Mouse (Mus musculus) forebrain, embryonic 12.5 days (tissue): Measurements from ENCODE around the gene Apol7b. TPM values are rescaled to one million over a fixed set of nuclear protein-coding genes. Genes with fewer than 3 reads are reported as not detected.
"Not testable (repeated sequence)": the region's sequence is repeated elsewhere in the genome, so short reads cannot be mapped to it uniquely, and the experiment has no call there.

Experiments used
- ATAC-seq: fragments of 200-750 bp; cut with Nextera tagmentation; 2 replicates; pipeline ENCODE4 v1.8.0; 2017; ENCODE audit warnings: moderate TSS enrichment; ENCODE audit not compliant: low FRiP score
- H3K27ac ChIP-seq: fragments of 300-500 bp; sonication (generic); 2 replicates; pipeline ENCODE4 v1.5.1; 2016; ENCODE audit warnings: mild to moderate bottlenecking
- H3K27me3 ChIP-seq: fragments of 300-500 bp; sonication (generic); 2 replicates; pipeline ENCODE4 v1.6.1; 2016; ENCODE audit warnings: mild to moderate bottlenecking
- H3K36me3 ChIP-seq: fragments of 300-500 bp; sonication (generic); replicated peaks from 2 replicates; pipeline ENCODE4 v1.6.1; 2016; ENCODE audit warnings: mild to moderate bottlenecking
- H3K4me1 ChIP-seq: fragments of 300-500 bp; sonication (generic); 2 replicates; pipeline ENCODE4 v1.6.1; 2016
- H3K4me2 ChIP-seq: fragments of 300-500 bp; sonication (generic); 2 replicates; pipeline ENCODE4 v1.6.1; 2016; ENCODE audit warnings: mild to moderate bottlenecking, moderate library complexity
- H3K4me3 ChIP-seq: fragments of 300-500 bp; sonication (generic); replicated peaks from 2 replicates; pipeline ENCODE4 v1.5.1; 2016; ENCODE audit warnings: mild to moderate bottlenecking
- H3K9ac ChIP-seq: fragments of 300-500 bp; sonication (generic); 2 replicates; pipeline ENCODE4 v1.6.1; 2016; ENCODE audit warnings: mild to moderate bottlenecking
- H3K9me3 ChIP-seq: fragments of 300-500 bp; sonication (generic); 2 replicates; pipeline ENCODE4 v1.6.1; 2016
- WGBS: fragments of 180-500 bp; shearing (Covaris S2); methylation state at CpG from one replicate; pipeline ENCODE4 v1.1.7; 2016; 5-methylcytosine and 5-hydroxymethylcytosine counted together
- polyA plus RNA-seq: library from polyadenylated mRNA; unstranded; fragments of >200 nt; fragmentation: Nextera tagmentation; extraction: Ambion mirVana; gene quantifications from 2 replicates; pipeline ENCODE4 v1.2.1, GENCODE M21; 2016

The Apol7b gene
- polyA plus RNA-seq: not detected in 2 replicates

- H3K4me1 ChIP-seq, H3K9me3 ChIP-seq, H3K4me2 ChIP-seq, H3K9ac ChIP-seq, H3K27ac ChIP-seq, H3K4me3 ChIP-seq, H3K27me3 ChIP-seq, H3K36me3 ChIP-seq, ATAC-seq: not testable (repeated sequence)
- 83% methylated on average over 2 of the region's 2 CpGs for WGBS
Measured at GRCm38 (mm10) chr15:77447392-77447791, at the start of gene Apol7b. Gene Apol7b, minus strand, starts transcription at chr15:77447492.

DNA sequence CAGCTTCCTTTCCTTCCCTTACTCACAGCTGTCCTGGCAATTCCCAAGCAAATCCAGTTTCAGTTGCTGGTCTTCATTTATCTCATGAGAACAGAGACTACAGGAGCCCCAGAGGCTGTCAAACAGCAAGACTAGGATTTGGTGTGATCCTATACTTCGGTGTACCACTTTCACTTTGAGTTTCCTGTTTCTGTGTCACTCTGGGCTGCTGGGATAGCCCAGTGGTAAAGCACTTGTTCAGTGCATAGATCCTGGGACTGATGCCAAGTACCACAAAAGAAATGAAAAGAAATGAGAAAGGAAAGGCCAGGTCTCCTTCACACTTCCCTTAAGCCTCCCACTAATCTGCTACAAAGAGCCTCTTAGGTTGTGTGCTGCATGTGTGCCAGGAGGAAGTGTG, 47.4 kb upstream of the Apol7b start:
- not testable (repeated sequence) for H3K4me2 ChIP-seq, ATAC-seq, H3K9ac ChIP-seq, H3K36me3 ChIP-seq, H3K9me3 ChIP-seq, H3K4me1 ChIP-seq, H3K27ac ChIP-seq, H3K27me3 ChIP-seq, H3K4me3 ChIP-seq
- WGBS: 70% methylated on average over 1 of the region's 1 CpGs

DNA sequence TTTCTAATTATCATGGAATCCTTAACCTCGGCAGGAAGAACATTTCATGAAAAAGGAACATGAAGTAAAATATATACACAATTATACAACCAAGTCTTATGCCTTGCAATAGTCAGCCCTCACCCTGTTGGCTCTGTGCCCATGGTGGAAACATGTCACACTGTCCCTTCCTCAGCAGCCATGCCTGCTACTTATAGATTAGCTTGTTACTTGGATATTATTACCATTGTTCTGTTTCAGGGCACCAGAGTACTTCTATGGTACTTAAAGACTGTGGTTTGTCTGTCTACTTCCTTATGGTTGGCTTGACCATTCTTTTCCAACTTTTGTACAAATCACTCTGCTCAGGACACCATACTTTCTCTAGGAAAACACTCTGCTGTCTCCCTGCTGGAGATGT, 45.9 kb upstream of the Apol7b start:
- not testable (repeated sequence) for ATAC-seq, H3K9ac ChIP-seq, H3K27me3 ChIP-seq, H3K4me3 ChIP-seq, H3K9me3 ChIP-seq, H3K4me1 ChIP-seq, H3K27ac ChIP-seq, H3K4me2 ChIP-seq, H3K36me3 ChIP-seq
- no CpG with 5 or more reads among the region's 1 CpGs for WGBS

DNA sequence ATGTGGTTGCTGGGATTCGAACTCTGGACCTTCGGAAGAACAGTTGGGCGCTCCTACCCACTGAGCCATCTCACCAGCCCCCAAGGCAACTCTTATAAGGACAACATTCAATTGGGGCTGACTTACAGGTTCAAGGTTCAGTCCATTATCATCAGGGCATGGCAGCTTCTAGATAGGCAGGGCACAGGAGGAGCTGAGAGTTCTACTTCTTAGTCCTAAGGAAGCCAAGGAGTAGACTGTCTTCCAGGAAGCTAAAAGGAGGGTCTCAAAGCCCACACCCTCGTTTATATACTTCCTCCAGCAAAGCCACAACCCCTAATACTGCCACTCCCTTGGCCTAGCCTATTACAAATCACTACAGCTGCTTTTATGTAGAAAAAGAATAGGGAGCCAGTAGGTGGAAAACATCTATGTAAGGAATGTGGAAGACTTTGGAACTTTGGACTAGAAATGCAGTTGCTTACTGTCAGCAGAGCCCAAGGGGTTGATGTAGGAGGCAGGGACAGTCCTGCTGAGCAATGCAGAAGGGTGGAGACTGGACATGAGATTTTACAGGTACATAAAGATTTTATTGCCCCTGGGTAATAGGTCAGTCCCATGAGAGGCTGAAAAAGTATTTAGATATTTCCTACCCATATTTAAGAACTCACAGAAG, 35.0 kb upstream of the Apol7b start:
- Histone ChIP-seq H3K27ac (no peak overlapping the region), H3K4me3 (no peak overlapping the region), H3K4me1 (no peaks in the 10 kb centered on the region), H3K27me3 (no peaks in the 10 kb centered on the region), H3K9me3 (no peaks in the 10 kb centered on the region), H3K4me2 (no peak overlapping the region), H3K9ac (no peak overlapping the region), H3K36me3 (no peaks in the 10 kb centered on the region)
- ATAC-seq: no peak
- 71% methylated on average over 4 of the region's 4 CpGs for WGBS

- H3K9ac ChIP-seq, H3K36me3 ChIP-seq, H3K9me3 ChIP-seq, H3K4me2 ChIP-seq, H3K27ac ChIP-seq, ATAC-seq, H3K4me3 ChIP-seq, H3K27me3 ChIP-seq, H3K4me1 ChIP-seq: not testable (repeated sequence)
- 76% methylated on average over 2 of the region's 2 CpGs for WGBS
Measured at GRCm38 (mm10) chr15:77476693-77477092, 29.4 kb upstream of the Apol7b start, which contains the start of gene Apol10a. Gene Apol10a, plus strand, starts transcription at chr15:77477047.

- WGBS: 88% methylated on average over 7 of the region's 7 CpGs
- H3K27me3 ChIP-seq, H3K9ac ChIP-seq, H3K9me3 ChIP-seq, H3K4me3 ChIP-seq, H3K27ac ChIP-seq, H3K4me1 ChIP-seq, ATAC-seq, H3K4me2 ChIP-seq, H3K36me3 ChIP-seq: not testable (repeated sequence)
Measured at GRCm38 (mm10) chr15:77474699-77475390, 27.6 kb upstream of the Apol7b start.

GRCm38 (mm10) chr15:77449927-77450326, 2.6 kb upstream of the Apol7b start:
- 58% methylated on average over 10 of the region's 10 CpGs for WGBS
- not testable (repeated sequence) for H3K27ac ChIP-seq, H3K4me3 ChIP-seq, ATAC-seq, H3K27me3 ChIP-seq, H3K4me1 ChIP-seq, H3K9me3 ChIP-seq, H3K9ac ChIP-seq, H3K36me3 ChIP-seq, H3K4me2 ChIP-seq

DNA sequence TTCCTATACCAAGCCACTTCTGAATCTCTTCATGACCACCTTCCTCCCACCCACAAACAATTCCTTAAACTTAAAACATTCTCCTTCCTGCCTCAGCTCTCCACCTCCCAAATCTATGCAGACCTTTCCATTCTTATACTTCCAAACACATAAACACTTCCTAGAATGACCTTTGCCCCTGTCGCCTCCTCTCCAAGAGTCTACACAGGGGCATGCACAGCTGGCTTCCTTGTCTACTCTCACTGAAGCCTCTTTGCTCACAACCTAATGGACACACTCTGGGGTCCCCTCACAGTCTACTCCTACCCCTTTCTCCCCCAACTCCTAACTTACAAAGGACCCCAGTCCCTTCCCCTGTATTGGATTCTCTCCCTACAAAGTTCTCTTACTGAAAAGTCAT, 1.6 kb downstream of the Apol7b start:
- H3K4me1 ChIP-seq, H3K27me3 ChIP-seq, H3K4me2 ChIP-seq, H3K9me3 ChIP-seq, ATAC-seq, H3K9ac ChIP-seq, H3K4me3 ChIP-seq, H3K27ac ChIP-seq, H3K36me3 ChIP-seq: not testable (repeated sequence)
- WGBS: 78% methylated on average over 1 of the region's 1 CpGs

GRCm38 (mm10) chr15:77444746-77445145, 2.5 kb downstream of the Apol7b start:
- H3K4me3 ChIP-seq, H3K27me3 ChIP-seq, H3K9ac ChIP-seq, H3K27ac ChIP-seq, H3K4me1 ChIP-seq, H3K36me3 ChIP-seq, ATAC-seq, H3K9me3 ChIP-seq, H3K4me2 ChIP-seq: not testable (repeated sequence)
- WGBS: 84% methylated on average over 8 of the region's 8 CpGs

GRCm38 (mm10) chr15:77428690-77429448, 18.4 kb downstream of the Apol7b start:
- H3K4me1 ChIP-seq, H3K36me3 ChIP-seq, H3K27me3 ChIP-seq, H3K27ac ChIP-seq, H3K4me2 ChIP-seq, H3K9me3 ChIP-seq, ATAC-seq, H3K4me3 ChIP-seq, H3K9ac ChIP-seq: not testable (repeated sequence)
- WGBS: 73% methylated on average over 9 of the region's 10 CpGs

DNA sequence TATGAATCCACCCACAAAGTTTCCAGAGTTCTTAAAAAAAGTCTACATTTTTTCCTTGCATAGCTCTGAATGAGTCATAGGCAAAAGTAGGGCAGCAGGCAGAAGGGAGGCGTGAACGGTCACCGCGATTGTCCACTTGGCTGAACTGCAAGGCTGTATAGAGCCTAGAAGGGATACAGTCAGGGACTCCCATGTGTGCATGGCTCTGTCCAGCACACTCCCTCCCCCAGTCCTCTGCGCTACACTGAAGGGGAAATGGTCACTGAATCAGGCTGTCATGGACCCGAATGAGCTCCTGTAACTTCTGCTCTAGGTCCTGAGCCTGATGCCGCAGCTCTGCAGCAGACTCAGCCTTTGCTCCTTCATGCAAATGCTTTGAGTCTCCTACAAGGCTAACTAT, 24.4 kb downstream of the Apol7b start:
- H3K27ac ChIP-seq, H3K36me3 ChIP-seq, H3K4me1 ChIP-seq, H3K27me3 ChIP-seq, H3K4me3 ChIP-seq, H3K9ac ChIP-seq, H3K4me2 ChIP-seq, H3K9me3 ChIP-seq, ATAC-seq: not testable (repeated sequence)
- whole genome bisulfite sequencing: 86% methylated on average over 3 of the region's 7 CpGs

DNA sequence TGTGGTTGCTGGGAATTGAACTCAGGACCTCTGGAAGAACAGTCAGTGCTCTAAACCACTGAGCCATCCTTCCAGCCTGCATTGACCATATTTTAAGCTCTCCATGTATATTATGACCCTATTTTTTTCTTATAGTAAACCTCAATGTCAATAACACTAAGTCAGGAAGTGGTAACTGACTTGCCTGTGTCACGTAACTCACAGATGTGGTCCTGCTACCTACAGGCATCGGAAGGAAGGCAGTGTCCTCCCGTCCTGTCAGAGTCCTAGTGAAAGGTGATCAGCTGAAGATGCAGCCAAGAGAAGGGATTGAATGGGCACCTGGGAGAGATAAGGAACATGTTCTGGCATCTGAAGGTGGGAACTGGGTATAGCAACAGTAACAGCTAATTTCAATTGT, 27.6 kb downstream of the Apol7b start:
- H3K27ac ChIP-seq, H3K4me3 ChIP-seq, ATAC-seq, H3K27me3 ChIP-seq, H3K4me2 ChIP-seq, H3K9me3 ChIP-seq, H3K9ac ChIP-seq, H3K4me1 ChIP-seq, H3K36me3 ChIP-seq: not testable (repeated sequence)
- no CpG with 5 or more reads among the region's 3 CpGs for WGBS
